Mouse (Mus musculus): ENCODE measurements around the gene Rfx5. TPM values are rescaled to one million over a fixed set of nuclear protein-coding genes. Genes with fewer than 3 reads are reported as not detected.

The Rfx5 gene
- polyA plus RNA-seq, 1 experiment from 2014 or later = 5.4 TPM

DNA sequence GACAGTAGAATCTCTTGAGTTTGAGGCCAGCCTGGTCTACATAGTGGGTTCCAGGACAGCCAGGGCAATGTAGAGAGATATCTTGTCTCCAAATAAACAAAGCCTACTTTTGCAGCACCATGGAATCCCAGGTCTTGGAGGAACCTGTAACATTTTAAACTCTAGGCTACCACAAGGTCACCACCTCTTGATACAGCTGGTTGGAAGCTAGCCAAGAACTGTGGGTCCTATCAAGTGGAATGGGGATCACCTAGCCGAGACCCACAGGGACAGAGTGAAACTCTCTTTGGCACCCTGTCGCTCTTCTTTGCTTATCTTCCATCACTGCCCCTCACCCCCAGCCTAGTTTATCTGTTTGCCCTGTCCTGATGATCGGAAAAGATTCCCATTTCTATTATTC, 18.7 kb downstream of the Rfx5 start:
- peaks cover 8% of the 10 kb centered on the region for H3K36me3 ChIP-seq
- no peak overlapping the region for H3K4me2 ChIP-seq
- H3K9me3 ChIP-seq = no peaks in the 10 kb centered on the region
- 56% methylated on average over 3 of the region's 3 CpGs for WGBS
- H3K9ac ChIP-seq = no peak overlapping the region
- ATAC-seq (ENCODE audit: extremely low read depth, insufficient number of reproducible peaks, low FRiP score, low TSS enrichment) = no peak
- no peaks in the 10 kb centered on the region for H3K27me3 ChIP-seq (replicated peaks)
- H3K4me3 ChIP-seq = no peak overlapping the region
- H3K27ac ChIP-seq (replicated peaks) = no peak overlapping the region
- H3K4me1 ChIP-seq = peaks cover 19% of the 10 kb centered on the region

GRCm38 (mm10) chr3:94973620-94974019, 19.7 kb downstream of the Rfx5 start:
- peak overlapping the region; percentile 81 for H3K4me2 ChIP-seq
- no peaks in the 10 kb centered on the region for H3K27me3 ChIP-seq (replicated peaks)
- peak overlapping the region; percentile 81; the same call in 1 of the 2 replicates for H3K4me3 ChIP-seq
- H3K27ac ChIP-seq (replicated peaks) = peak overlapping the region; percentile 87; the same call in 1 of the 2 replicates
- peak overlapping the region; percentile 92 for H3K9ac ChIP-seq
- 83% methylated on average over 5 of the region's 5 CpGs for WGBS
- ATAC-seq (ENCODE audit: extremely low read depth, insufficient number of reproducible peaks, low FRiP score, low TSS enrichment) = no peak
- H3K4me1 ChIP-seq = peaks cover 19% of the 10 kb centered on the region
- H3K36me3 ChIP-seq = peaks cover 18% of the 10 kb centered on the region
- no peaks in the 10 kb centered on the region for H3K9me3 ChIP-seq

DNA sequence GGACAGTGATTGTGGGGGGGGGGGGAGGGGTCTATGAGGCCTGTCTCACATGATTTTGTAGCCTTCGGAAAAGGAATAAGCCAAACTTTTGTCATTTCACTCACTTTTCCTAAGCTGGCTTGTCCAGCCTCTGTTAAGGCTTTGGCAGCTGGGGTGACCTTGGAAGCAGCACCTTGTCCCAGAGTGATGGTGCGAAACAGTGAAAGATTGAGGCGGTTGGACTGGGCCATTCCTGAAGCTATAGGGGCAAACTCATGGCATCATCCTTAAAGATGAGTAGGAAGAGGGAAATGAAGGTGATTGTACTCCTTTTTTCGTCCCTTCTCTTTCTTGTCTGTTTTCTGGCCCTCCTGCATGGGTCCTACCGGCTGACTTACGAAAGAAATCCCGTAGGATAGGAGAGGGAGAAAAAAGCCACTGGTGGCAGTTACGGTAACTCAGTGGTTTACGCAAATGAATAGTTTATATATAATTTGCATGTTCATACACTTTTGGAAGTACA, 20.2 kb downstream of the Rfx5 start:
- no peak for ATAC-seq (ENCODE audit: extremely low read depth, insufficient number of reproducible peaks, low FRiP score, low TSS enrichment)
- Histone ChIP-seq H3K27me3 (replicated peaks) (no peaks in the 10 kb centered on the region), H3K4me1 (peaks cover 19% of the 10 kb centered on the region), H3K36me3 (peaks cover 23% of the 10 kb centered on the region), H3K27ac (replicated peaks) (peak overlapping the region; percentile 87), H3K4me2 (peak overlapping the region; percentile 81), H3K4me3 (peak overlapping the region; percentile 81), H3K9ac (peak overlapping the region; percentile 92), H3K9me3 (no peaks in the 10 kb centered on the region)
- WGBS = 17% methylated on average over 9 of the region's 9 CpGs

DNA sequence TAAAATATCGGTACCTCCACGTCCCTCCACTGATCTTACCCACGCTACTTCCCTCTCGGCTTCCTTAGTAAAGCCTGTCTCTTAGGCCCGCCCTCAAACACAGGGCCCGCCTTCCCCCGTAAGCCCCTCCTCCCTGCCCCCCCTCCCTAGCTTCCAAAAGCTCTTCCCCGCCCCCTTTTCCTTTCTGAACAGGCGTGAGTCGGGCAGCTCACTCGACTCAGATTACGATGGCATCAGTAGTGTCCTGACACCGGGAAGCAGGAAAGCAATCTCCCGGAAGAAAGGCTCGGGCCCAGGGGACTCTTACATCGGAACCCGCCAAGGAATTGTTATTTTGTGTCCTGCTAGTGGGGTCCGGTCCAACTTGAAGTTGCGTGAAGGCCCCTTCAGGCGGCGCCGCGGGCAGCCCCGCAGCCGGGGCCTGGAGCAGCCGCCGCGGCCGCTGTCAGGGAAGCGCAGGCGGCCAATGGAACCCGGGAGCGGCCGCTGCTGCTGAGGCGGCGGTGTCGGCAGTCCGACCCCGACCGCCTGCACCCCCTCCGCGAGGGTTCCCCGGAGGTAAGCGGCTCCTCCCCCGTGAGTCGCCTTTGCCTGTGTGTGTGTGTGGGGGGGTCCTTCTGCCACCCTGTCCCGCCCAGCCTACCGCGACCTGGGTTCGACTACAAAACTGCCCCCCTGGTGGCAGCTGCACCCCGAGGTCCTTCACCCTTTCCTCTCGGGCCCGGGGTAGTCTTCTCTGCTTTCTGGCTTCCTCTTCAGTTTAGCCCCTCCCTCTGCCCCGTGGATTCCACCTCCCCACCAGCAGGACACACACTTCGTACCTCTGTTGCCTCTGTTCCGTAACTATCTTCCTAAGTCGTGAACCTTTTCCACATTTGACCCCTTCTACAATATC, 20.9 kb downstream of the Rfx5 start, which contains the start of gene Pi4kb:
TSS of gene Pi4kb (plus strand) at position 204 of the 895 bp plus-strand sequence.
- H3K4me3 ChIP-seq = peak within 1 kb of the TSS; percentile 81
- peaks cover 27% of the 10 kb centered on the region for H3K36me3 ChIP-seq
- WGBS = under 1% methylated on average over 56 of the region's 57 CpGs

DNA sequence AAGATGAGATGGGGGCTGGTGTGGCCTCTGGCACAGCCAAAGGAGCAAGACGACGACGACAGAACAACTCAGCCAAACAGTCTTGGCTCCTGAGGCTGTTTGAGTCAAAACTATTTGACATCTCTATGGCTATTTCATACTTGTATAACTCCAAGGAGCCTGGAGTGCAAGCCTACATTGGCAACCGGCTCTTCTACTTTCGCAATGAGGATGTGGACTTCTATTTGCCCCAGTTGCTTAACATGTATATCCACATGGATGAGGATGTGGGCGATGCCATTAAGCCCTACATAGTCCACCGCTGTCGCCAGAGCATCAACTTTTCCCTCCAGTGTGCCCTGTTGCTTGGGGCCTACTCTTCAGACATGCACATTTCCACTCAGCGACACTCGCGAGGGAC, 30.4 kb downstream of the Rfx5 start:
- peaks cover 44% of the 10 kb centered on the region for H3K4me1 ChIP-seq
- no peak overlapping the region for H3K4me2 ChIP-seq
- H3K27me3 ChIP-seq (replicated peaks) = no peaks in the 10 kb centered on the region
- no peak overlapping the region for H3K9ac ChIP-seq
- 87% methylated on average over 11 of the region's 11 CpGs for WGBS
- H3K36me3 ChIP-seq = peaks cover 58% of the 10 kb centered on the region
- no peak overlapping the region for H3K4me3 ChIP-seq
- no peak overlapping the region for H3K27ac ChIP-seq (replicated peaks)
- ATAC-seq (ENCODE audit: extremely low read depth, insufficient number of reproducible peaks, low FRiP score, low TSS enrichment) = no peak
- no peaks in the 10 kb centered on the region for H3K9me3 ChIP-seq

More for the DNA sequence above, 20.9 kb downstream of the Rfx5 start, which contains the start of gene Pi4kb:
- H3K9me3 ChIP-seq = no peaks in the 10 kb centered on the region
- no peaks in the 10 kb centered on the region for H3K27me3 ChIP-seq (replicated peaks)
- ATAC-seq (ENCODE audit: extremely low read depth, insufficient number of reproducible peaks, low FRiP score, low TSS enrichment) = peak; percentile 83
- peak within 1 kb of the TSS; percentile 87 for H3K27ac ChIP-seq (replicated peaks)
- H3K4me2 ChIP-seq = peak within 1 kb of the TSS; percentile 81
- peaks cover 19% of the 10 kb centered on the region for H3K4me1 ChIP-seq
- H3K9ac ChIP-seq = peak within 1 kb of the TSS; percentile 92

DNA sequence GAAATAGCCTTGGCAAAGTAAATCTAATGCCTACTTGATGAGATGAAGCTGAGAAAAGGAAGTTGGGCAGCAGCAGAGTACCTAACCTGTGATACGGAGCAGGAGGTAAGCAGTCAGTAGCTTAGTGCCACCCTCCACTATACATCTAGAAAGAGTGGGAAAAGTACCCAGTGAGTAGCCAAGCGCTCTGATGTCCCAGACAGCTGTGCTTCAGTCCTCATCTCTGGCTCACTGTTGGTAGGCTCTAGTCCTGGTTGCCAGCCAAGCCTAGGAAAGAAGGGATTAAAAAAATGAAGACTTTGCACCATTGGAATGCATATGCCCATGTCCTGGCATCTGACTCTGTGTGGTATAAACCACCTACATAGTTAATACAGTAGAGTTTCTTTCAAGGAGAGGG, 31.6 kb downstream of the Rfx5 start:
- Histone ChIP-seq H3K4me1 (peaks cover 53% of the 10 kb centered on the region), H3K27ac (replicated peaks) (no peak overlapping the region), H3K36me3 (peaks cover 58% of the 10 kb centered on the region), H3K27me3 (replicated peaks) (no peaks in the 10 kb centered on the region), H3K9me3 (no peaks in the 10 kb centered on the region), H3K4me2 (no peak overlapping the region), H3K4me3 (no peak overlapping the region), H3K9ac (no peak overlapping the region)
- WGBS = 91% methylated on average over 2 of the region's 2 CpGs
- ATAC-seq (ENCODE audit: extremely low read depth, insufficient number of reproducible peaks, low FRiP score, low TSS enrichment) = no peak

GRCm38 (mm10) chr3:94987578-94987977, 33.7 kb downstream of the Rfx5 start:
- H3K9me3 ChIP-seq = no peaks in the 10 kb centered on the region
- H3K4me3 ChIP-seq = no peak overlapping the region
- peaks cover 56% of the 10 kb centered on the region for H3K36me3 ChIP-seq
- no peak overlapping the region for H3K4me2 ChIP-seq
- H3K4me1 ChIP-seq = peaks cover 53% of the 10 kb centered on the region
- H3K9ac ChIP-seq = peak overlapping the region; percentile 5; the same call in 1 of the 2 replicates
- H3K27me3 ChIP-seq (replicated peaks) = no peaks in the 10 kb centered on the region
- peak; percentile 69 for ATAC-seq (ENCODE audit: extremely low read depth, insufficient number of reproducible peaks, low FRiP score, low TSS enrichment)
- peak overlapping the region; percentile 67 for H3K27ac ChIP-seq (replicated peaks)

DNA sequence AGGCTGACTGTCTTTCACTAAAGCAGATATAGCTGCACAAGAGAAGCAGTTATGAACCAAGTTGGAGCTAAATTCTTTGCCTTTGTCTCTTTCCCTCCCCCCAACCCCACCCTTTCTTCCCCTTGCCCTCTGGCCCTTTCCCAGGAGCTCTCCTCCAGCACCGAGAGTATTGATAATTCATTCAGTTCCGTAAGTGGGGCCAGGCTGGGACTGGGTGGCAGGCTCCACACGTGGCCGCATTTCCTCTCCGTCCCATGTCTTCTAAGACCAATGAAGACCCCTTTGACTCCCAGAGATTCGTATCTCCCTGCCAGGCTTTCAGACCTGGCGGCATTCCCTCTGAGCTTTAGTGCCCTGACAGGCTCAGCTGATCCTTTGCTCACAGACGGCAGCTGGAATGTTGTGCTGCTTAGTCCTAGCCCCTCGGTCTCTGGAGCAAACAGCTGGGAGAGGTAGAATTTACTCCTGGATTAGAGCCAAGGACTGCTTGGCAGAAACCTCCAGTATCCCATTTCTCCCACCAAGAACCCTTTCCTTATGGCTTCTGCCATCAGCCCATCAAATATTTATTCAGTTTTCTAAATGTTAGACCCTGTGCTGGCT, 35.4 kb downstream of the Rfx5 start:
- 26% methylated on average over 9 of the region's 9 CpGs for WGBS
- H3K27ac ChIP-seq (replicated peaks) = peak overlapping the region; percentile 63
- peaks cover 53% of the 10 kb centered on the region for H3K4me1 ChIP-seq
- H3K27me3 ChIP-seq (replicated peaks) = no peaks in the 10 kb centered on the region
- ATAC-seq (ENCODE audit: extremely low read depth, insufficient number of reproducible peaks, low FRiP score, low TSS enrichment) = no peak; the same call in 1 of the 2 replicates
- H3K4me2 ChIP-seq = peak overlapping the region; percentile 47
- no peaks in the 10 kb centered on the region for H3K9me3 ChIP-seq
- H3K9ac ChIP-seq = peak overlapping the region; percentile 20
- H3K4me3 ChIP-seq = no peak overlapping the region
- peaks cover 58% of the 10 kb centered on the region for H3K36me3 ChIP-seq

DNA sequence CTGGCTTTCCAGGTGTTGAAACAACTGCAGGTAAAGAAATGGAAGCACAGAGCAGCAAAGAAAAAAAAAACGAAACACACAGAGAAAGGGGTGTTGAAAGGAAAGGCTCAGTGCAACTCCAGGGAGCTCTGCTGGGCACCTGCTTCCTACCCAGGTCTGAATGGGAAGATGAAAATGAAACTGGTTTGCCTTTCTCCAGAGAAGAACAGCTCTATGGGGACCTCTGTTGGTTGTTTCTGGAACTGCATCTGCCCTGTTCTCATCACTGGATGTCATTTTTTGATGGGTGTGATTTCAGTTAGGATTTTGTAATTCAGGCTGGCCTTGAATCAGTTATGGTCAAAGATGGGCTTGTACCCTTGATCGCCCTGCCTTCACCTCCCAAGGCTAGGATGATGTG, 43.1 kb downstream of the Rfx5 start:
- no peak for ATAC-seq (ENCODE audit: extremely low read depth, insufficient number of reproducible peaks, low FRiP score, low TSS enrichment)
- H3K27ac ChIP-seq (replicated peaks) = no peak overlapping the region
- no peak overlapping the region for H3K4me3 ChIP-seq
- 24% methylated on average over 2 of the region's 2 CpGs for WGBS
- no peaks in the 10 kb centered on the region for H3K4me1 ChIP-seq
- H3K27me3 ChIP-seq (replicated peaks) = no peaks in the 10 kb centered on the region
- no peak overlapping the region for H3K9ac ChIP-seq
- H3K36me3 ChIP-seq = peaks cover 97% of the 10 kb centered on the region
- H3K4me2 ChIP-seq = no peak overlapping the region
- no peaks in the 10 kb centered on the region for H3K9me3 ChIP-seq

- Histone ChIP-seq H3K27ac (replicated peaks) (no peak overlapping the region), H3K27me3 (replicated peaks) (no peaks in the 10 kb centered on the region), H3K36me3 (peaks cover 100% of the 10 kb centered on the region), H3K4me2 (no peak overlapping the region), H3K9me3 (no peaks in the 10 kb centered on the region), H3K4me1 (no peaks in the 10 kb centered on the region), H3K4me3 (no peak overlapping the region), H3K9ac (no peak overlapping the region)
- no peak for ATAC-seq (ENCODE audit: extremely low read depth, insufficient number of reproducible peaks, low FRiP score, low TSS enrichment)
- 90% methylated on average over 4 of the region's 4 CpGs for WGBS
Observed at GRCm38 (mm10) chr3:95002569-95002968, 48.7 kb downstream of the Rfx5 start.

GRCm38 (mm10) chr3:95003273-95003672, 49.4 kb downstream of the Rfx5 start:
- H3K4me1 ChIP-seq = no peaks in the 10 kb centered on the region
- H3K27ac ChIP-seq (replicated peaks) = no peak overlapping the region
- H3K4me2 ChIP-seq = no peak overlapping the region
- H3K4me3 ChIP-seq = no peak overlapping the region
- ATAC-seq (ENCODE audit: extremely low read depth, insufficient number of reproducible peaks, low FRiP score, low TSS enrichment) = no peak
- H3K27me3 ChIP-seq (replicated peaks) = no peaks in the 10 kb centered on the region
- no peaks in the 10 kb centered on the region for H3K9me3 ChIP-seq
- H3K9ac ChIP-seq = no peak overlapping the region
- H3K36me3 ChIP-seq = peaks cover 100% of the 10 kb centered on the region

Measured in heart, embryonic 13.5 days (tissue).